Mouse (Mus musculus): Measurements from ENCODE around the gene Cald1.

- TF ChIP-seq CTCF (IDR thresholded peaks at IDR 0.05; ENCODE audit: low read depth, low read length) (no peak), EP300 (IDR thresholded peaks at IDR 0.05; ENCODE audit: insufficient read depth, low read depth, low read length) (no peak)
These were observed 24.6 kb downstream of the Cald1 start for GRCm38 (mm10) chr6:34622865-34623264.

All from ES-Bruce4 (cell line).